Mouse (Mus musculus): ENCODE results near the gene Elovl6. TPM values are rescaled to one million over a fixed set of nuclear protein-coding genes. Genes with fewer than 3 reads are reported as not detected.

Gene Elovl6
- polyA plus RNA-seq, 1 experiment from 2014 or later = 48.7 TPM

- ATAC-seq (replicated peaks; ENCODE audit: insufficient number of reproducible peaks, low FRiP score, low TSS enrichment, low read depth) (no peak), DNase-seq (ENCODE audit: low spot score) (no peak)
- H3K4me3 ChIP-seq (ENCODE audit: low read depth, low read length) = no peak overlapping the region
- no peak overlapping the region for H3K4me2 ChIP-seq (ENCODE audit: low read depth, low read length)
- no peaks in the 10 kb centered on the region; the same call in 1 of the 2 replicates for H3K36me3 ChIP-seq (replicated peaks; ENCODE audit: control insufficient read depth, insufficient read depth, low read depth, low read length)
- no peaks in the 10 kb centered on the region for H3K9me3 ChIP-seq (replicated peaks; ENCODE audit: control insufficient read depth, low read length)
- no peak overlapping the region for H3K27ac ChIP-seq (replicated peaks; ENCODE audit: low read depth, low read length)
- no peaks in the 10 kb centered on the region for H3K4me1 ChIP-seq (ENCODE audit: control insufficient read depth, insufficient read depth, low read length)
- H3K9ac ChIP-seq (replicated peaks; ENCODE audit: low read length) = no peak overlapping the region
- no peaks in the 10 kb centered on the region for H3K27me3 ChIP-seq (ENCODE audit: control insufficient read depth, insufficient read depth, low read length)
- WGBS = 85% methylated on average over 4 of the region's 4 CpGs
These were observed 95.1 kb downstream of the Elovl6 start for GRCm38 (mm10) chr3:129627281-129627680.

- H3K36me3 ChIP-seq (replicated peaks; ENCODE audit: control insufficient read depth, insufficient read depth, low read depth, low read length) = no peaks in the 10 kb centered on the region; the same call in 1 of the 2 replicates
- no peak for ATAC-seq (replicated peaks; ENCODE audit: insufficient number of reproducible peaks, low FRiP score, low TSS enrichment, low read depth)
- no peaks in the 10 kb centered on the region for H3K4me1 ChIP-seq (ENCODE audit: control insufficient read depth, insufficient read depth, low read length)
- H3K27ac ChIP-seq (replicated peaks; ENCODE audit: low read depth, low read length) = no peak overlapping the region
- H3K4me2 ChIP-seq (ENCODE audit: low read depth, low read length) = no peak overlapping the region
- H3K9ac ChIP-seq (replicated peaks; ENCODE audit: low read length) = no peak overlapping the region
- no peak for DNase-seq (ENCODE audit: low spot score)
- H3K9me3 ChIP-seq (replicated peaks; ENCODE audit: control insufficient read depth, low read length) = no peaks in the 10 kb centered on the region
- no peak overlapping the region for H3K4me3 ChIP-seq (ENCODE audit: low read depth, low read length)
- no peaks in the 10 kb centered on the region for H3K27me3 ChIP-seq (ENCODE audit: control insufficient read depth, insufficient read depth, low read length)
- 83% methylated on average over 1 of the region's 1 CpGs for WGBS
These were observed 98.9 kb downstream of the Elovl6 start for GRCm38 (mm10) chr3:129631018-129631417.

DNA sequence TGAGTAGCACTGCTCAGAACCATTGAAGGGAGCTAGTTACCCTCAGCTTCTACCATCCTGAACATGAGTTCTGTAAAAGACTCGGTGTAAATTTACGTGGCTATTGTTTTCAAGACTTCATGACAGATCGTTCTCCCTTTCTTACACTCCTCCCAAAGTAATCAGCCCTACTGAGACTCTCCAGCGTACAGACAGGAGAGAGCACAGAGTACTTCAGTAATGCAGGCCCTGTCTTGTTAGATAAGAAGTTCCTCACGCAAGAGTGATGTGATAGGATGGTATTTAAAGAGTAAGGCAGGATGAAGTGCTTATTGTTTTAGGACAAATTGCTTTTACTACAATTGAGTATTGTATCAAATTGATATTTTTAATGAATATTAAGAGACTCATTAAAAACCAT, 99.7 kb downstream of the Elovl6 start:
- H3K9me3 ChIP-seq (replicated peaks; ENCODE audit: control insufficient read depth, low read length) = no peaks in the 10 kb centered on the region
- H3K36me3 ChIP-seq (replicated peaks; ENCODE audit: control insufficient read depth, insufficient read depth, low read depth, low read length) = no peaks in the 10 kb centered on the region; the same call in 1 of the 2 replicates
- H3K27ac ChIP-seq (replicated peaks; ENCODE audit: low read depth, low read length) = no peak overlapping the region
- 96% methylated on average over 5 of the region's 5 CpGs for WGBS
- no peak overlapping the region for H3K9ac ChIP-seq (replicated peaks; ENCODE audit: low read length)
- DNase-seq (ENCODE audit: low spot score) (no peak), ATAC-seq (replicated peaks; ENCODE audit: insufficient number of reproducible peaks, low FRiP score, low TSS enrichment, low read depth) (no peak)
- no peaks in the 10 kb centered on the region for H3K4me1 ChIP-seq (ENCODE audit: control insufficient read depth, insufficient read depth, low read length)
- no peak overlapping the region for H3K4me3 ChIP-seq (ENCODE audit: low read depth, low read length)
- no peaks in the 10 kb centered on the region for H3K27me3 ChIP-seq (ENCODE audit: control insufficient read depth, insufficient read depth, low read length)
- no peak overlapping the region for H3K4me2 ChIP-seq (ENCODE audit: low read depth, low read length)

- Histone ChIP-seq H3K9ac (replicated peaks; ENCODE audit: low read length) (no peak overlapping the region), H3K36me3 (replicated peaks; ENCODE audit: control insufficient read depth, insufficient read depth, low read depth, low read length) (no peaks in the 10 kb centered on the region; the same call in 1 of the 2 replicates), H3K4me1 (ENCODE audit: control insufficient read depth, insufficient read depth, low read length) (no peaks in the 10 kb centered on the region), H3K27me3 (ENCODE audit: control insufficient read depth, insufficient read depth, low read length) (no peaks in the 10 kb centered on the region), H3K9me3 (replicated peaks; ENCODE audit: control insufficient read depth, low read length) (no peaks in the 10 kb centered on the region), H3K4me2 (ENCODE audit: low read depth, low read length) (no peak overlapping the region), H3K4me3 (ENCODE audit: low read depth, low read length) (no peak overlapping the region), H3K27ac (replicated peaks; ENCODE audit: low read depth, low read length) (no peak overlapping the region)
- ATAC-seq (replicated peaks; ENCODE audit: insufficient number of reproducible peaks, low FRiP score, low TSS enrichment, low read depth) (no peak), DNase-seq (ENCODE audit: low spot score) (no peak)
- 78% methylated on average over 8 of the region's 8 CpGs for WGBS
These were observed 101.4 kb downstream of the Elovl6 start for GRCm38 (mm10) chr3:129633518-129633917.

GRCm38 (mm10) chr3:129634260-129634901, 102.2 kb downstream of the Elovl6 start:
- Histone ChIP-seq H3K4me1 (ENCODE audit: control insufficient read depth, insufficient read depth, low read length) (no peaks in the 10 kb centered on the region), H3K27me3 (ENCODE audit: control insufficient read depth, insufficient read depth, low read length) (no peaks in the 10 kb centered on the region), H3K4me2 (ENCODE audit: low read depth, low read length) (no peak overlapping the region), H3K27ac (replicated peaks; ENCODE audit: low read depth, low read length) (no peak overlapping the region), H3K9me3 (replicated peaks; ENCODE audit: control insufficient read depth, low read length) (no peaks in the 10 kb centered on the region), H3K36me3 (replicated peaks; ENCODE audit: control insufficient read depth, insufficient read depth, low read depth, low read length) (no peaks in the 10 kb centered on the region; the same call in 1 of the 2 replicates), H3K4me3 (ENCODE audit: low read depth, low read length) (no peak overlapping the region), H3K9ac (replicated peaks; ENCODE audit: low read length) (no peak overlapping the region)
- WGBS = 87% methylated on average over 11 of the region's 11 CpGs
- DNase-seq (ENCODE audit: low spot score) (peak; percentile 17), ATAC-seq (replicated peaks; ENCODE audit: insufficient number of reproducible peaks, low FRiP score, low TSS enrichment, low read depth) (no peak)

GRCm38 (mm10) chr3:129637446-129637845, 105.3 kb downstream of the Elovl6 start:
- Histone ChIP-seq H3K27ac (replicated peaks; ENCODE audit: low read depth, low read length) (no peak overlapping the region), H3K4me1 (ENCODE audit: control insufficient read depth, insufficient read depth, low read length) (no peaks in the 10 kb centered on the region; the same call in 1 of the 2 replicates), H3K4me3 (ENCODE audit: low read depth, low read length) (no peak overlapping the region), H3K4me2 (ENCODE audit: low read depth, low read length) (no peak overlapping the region), H3K27me3 (ENCODE audit: control insufficient read depth, insufficient read depth, low read length) (no peaks in the 10 kb centered on the region), H3K9ac (replicated peaks; ENCODE audit: low read length) (no peak overlapping the region), H3K9me3 (replicated peaks; ENCODE audit: control insufficient read depth, low read length) (no peaks in the 10 kb centered on the region), H3K36me3 (replicated peaks; ENCODE audit: control insufficient read depth, insufficient read depth, low read depth, low read length) (no peaks in the 10 kb centered on the region)
- no peak for DNase-seq (ENCODE audit: low spot score)
- 88% methylated on average over 6 of the region's 6 CpGs for WGBS
- ATAC-seq (replicated peaks; ENCODE audit: insufficient number of reproducible peaks, low FRiP score, low TSS enrichment, low read depth) = no peak

- H3K4me1 ChIP-seq (ENCODE audit: control insufficient read depth, insufficient read depth, low read length) = no peaks in the 10 kb centered on the region; the same call in 1 of the 2 replicates
- no peaks in the 10 kb centered on the region for H3K9me3 ChIP-seq (replicated peaks; ENCODE audit: control insufficient read depth, low read length)
- no peak for ATAC-seq (replicated peaks; ENCODE audit: insufficient number of reproducible peaks, low FRiP score, low TSS enrichment, low read depth)
- H3K36me3 ChIP-seq (replicated peaks; ENCODE audit: control insufficient read depth, insufficient read depth, low read depth, low read length) = no peaks in the 10 kb centered on the region
- H3K4me2 ChIP-seq (ENCODE audit: low read depth, low read length) = no peak overlapping the region
- no peak overlapping the region for H3K4me3 ChIP-seq (ENCODE audit: low read depth, low read length)
- H3K9ac ChIP-seq (replicated peaks; ENCODE audit: low read length) = no peak overlapping the region
- 62% methylated on average over 5 of the region's 5 CpGs for WGBS
- no peaks in the 10 kb centered on the region for H3K27me3 ChIP-seq (ENCODE audit: control insufficient read depth, insufficient read depth, low read length)
- DNase-seq (ENCODE audit: low spot score) = no peak
- H3K27ac ChIP-seq (replicated peaks; ENCODE audit: low read depth, low read length) = no peak overlapping the region
These were observed 107.5 kb downstream of the Elovl6 start for GRCm38 (mm10) chr3:129639701-129640100.

GRCm38 (mm10) chr3:129640211-129641000, 108.3 kb downstream of the Elovl6 start:
- Histone ChIP-seq H3K4me1 (ENCODE audit: control insufficient read depth, insufficient read depth, low read length) (no peaks in the 10 kb centered on the region; the same call in 1 of the 2 replicates), H3K9ac (replicated peaks; ENCODE audit: low read length) (no peak overlapping the region), H3K27me3 (ENCODE audit: control insufficient read depth, insufficient read depth, low read length) (no peaks in the 10 kb centered on the region), H3K4me2 (ENCODE audit: low read depth, low read length) (no peak overlapping the region), H3K27ac (replicated peaks; ENCODE audit: low read depth, low read length) (no peak overlapping the region), H3K36me3 (replicated peaks; ENCODE audit: control insufficient read depth, insufficient read depth, low read depth, low read length) (no peaks in the 10 kb centered on the region), H3K9me3 (replicated peaks; ENCODE audit: control insufficient read depth, low read length) (no peaks in the 10 kb centered on the region), H3K4me3 (ENCODE audit: low read depth, low read length) (no peak overlapping the region)
- DNase-seq (ENCODE audit: low spot score) = peak; percentile 11
- no peak for ATAC-seq (replicated peaks; ENCODE audit: insufficient number of reproducible peaks, low FRiP score, low TSS enrichment, low read depth)
- 56% methylated on average over 10 of the region's 10 CpGs for WGBS

All from embryonic facial prominence, embryonic 11.5 days (tissue).